Comparison of ENCODE assay signal across 15 mouse cellular contexts in genomic region chr11:118579622-118580021, GRCm38 (mm10).
"Had no signal": no experiment of that assay in that cellular context is flagged by ENCODE, and none has a peak within 500 bp of the region (broad histone marks: within the 10 kb centered on the region; RNA-seq: fewer than 3 reads in every experiment).

No protein-coding gene starts in this region.

- H3K4me1 ChIP-seq: stomach, embryonic 15.5 days had no signal

- DNase-seq: retina, postnatal 1 day; right cerebral cortex, adult 18-20 months; right cerebral cortex, postnatal 14 days; right cerebral cortex, postnatal 25 days; right cerebral cortex, postnatal 4 days; spleen, adult 18-20 months; thymus, adult 18-20 months; thymus, adult 2 months; thymus, postnatal 14 days; thymus, postnatal 25 days; thymus, postnatal 36 days; thymus, postnatal 4 days had no signal

- H3K27me3 ChIP-seq: neural tube, embryonic 15.5 days had no signal

- H3K27ac ChIP-seq: stomach, embryonic 15.5 days; stomach, postnatal 0 days had no signal

- H3K4me3 ChIP-seq: neural tube, embryonic 15.5 days; stomach, embryonic 15.5 days had no signal
